Mouse (Mus musculus): ENCODE data around the gene Crbn.

DNA sequence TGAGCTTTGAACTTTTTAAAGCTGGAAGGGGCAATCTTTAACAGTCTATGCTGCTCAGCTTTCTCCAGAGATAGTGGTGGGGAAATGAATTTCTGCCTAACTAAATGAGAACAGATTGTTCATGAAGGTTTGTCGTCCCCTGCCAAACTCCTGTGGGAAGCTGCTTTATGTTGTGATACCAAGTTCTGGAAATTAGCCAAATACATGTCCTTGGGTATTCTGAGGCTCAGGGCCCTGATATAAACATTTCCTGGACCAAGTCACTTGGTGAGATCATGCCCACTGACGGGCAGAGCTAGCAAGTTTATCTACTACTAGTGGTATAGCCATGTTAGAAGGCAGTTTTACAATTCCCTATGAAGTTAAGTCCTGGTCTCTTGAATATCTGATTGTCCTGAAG lies 35.4 kb upstream of the Crbn start:
- TF ChIP-seq CTCF (IDR thresholded peaks at IDR 0.05; ENCODE audit: control insufficient read depth, insufficient read depth, insufficient replicate concordance, low read depth, low read length) (no peak), POLR2A (IDR thresholded peaks at IDR 0.05; ENCODE audit: control insufficient read depth, low read depth, low read length) (no peak)
